Mouse (Mus musculus) limb, embryonic 15.5 days (tissue): Measurements from ENCODE around the gene Adam11. TPM values are rescaled to one million over a fixed set of nuclear protein-coding genes. Genes with fewer than 3 reads are reported as not detected.
A peak's percentile ranks its signal among the peaks of the same experiment; 100 is the strongest.

Experiments used
- ATAC-seq: fragments of 200-750 bp; cut with Nextera tagmentation; 2 replicates; pipeline ENCODE4 v1.8.0; 2017; ENCODE audit warnings: low read depth, moderate TSS enrichment; ENCODE audit not compliant: insufficient number of reproducible peaks, low FRiP score, low TSS enrichment
- H3K27ac ChIP-seq: fragments of 300-500 bp; sonication (generic); 2 replicates; pipeline ENCODE4 v1.5.1; 2015; ENCODE audit warnings: moderate library complexity, mild to moderate bottlenecking, inconsistent platforms
- H3K27me3 ChIP-seq: fragments of 300-500 bp; sonication (generic); 2 replicates; pipeline ENCODE4 v1.6.1; 2015; ENCODE audit warnings: inconsistent platforms
- H3K36me3 ChIP-seq: fragments of 300-500 bp; sonication (generic); 2 replicates; pipeline ENCODE4 v1.6.1; 2015; ENCODE audit warnings: inconsistent platforms
- H3K4me1 ChIP-seq: fragments of 300-500 bp; sonication (generic); 2 replicates; pipeline ENCODE4 v1.6.1; 2015; ENCODE audit warnings: inconsistent platforms
- H3K4me2 ChIP-seq: fragments of 300-500 bp; sonication (generic); 2 replicates; pipeline ENCODE4 v1.6.1; 2015; ENCODE audit warnings: mild to moderate bottlenecking, inconsistent platforms
- H3K4me3 ChIP-seq: fragments of 300-500 bp; sonication (generic); 2 replicates; pipeline ENCODE4 v1.5.1; 2015; ENCODE audit warnings: mild to moderate bottlenecking, inconsistent platforms
- H3K9ac ChIP-seq: fragments of 300-500 bp; sonication (generic); 2 replicates; pipeline ENCODE4 v1.6.1; 2015; ENCODE audit warnings: inconsistent platforms
- H3K9me3 ChIP-seq: fragments of 300-500 bp; sonication (generic); 2 replicates; pipeline ENCODE4 v1.6.1; 2016; ENCODE audit warnings: inconsistent platforms
- WGBS: fragments of 180-500 bp; shearing (Covaris S2); methylation state at CpG from one replicate; pipeline ENCODE4 v1.1.7; 2015; 5-methylcytosine and 5-hydroxymethylcytosine counted together
- polyA plus RNA-seq: library from polyadenylated mRNA; unstranded; fragments of >200 nt; fragmentation: Nextera tagmentation; extraction: Ambion mirVana; gene quantifications from 2 replicates; pipeline ENCODE4 v1.2.1, GENCODE M21; 2015

Adam11 gene
- polyA plus RNA-seq, 1 experiment from 2014 or later, result 5.1 TPM

DNA sequence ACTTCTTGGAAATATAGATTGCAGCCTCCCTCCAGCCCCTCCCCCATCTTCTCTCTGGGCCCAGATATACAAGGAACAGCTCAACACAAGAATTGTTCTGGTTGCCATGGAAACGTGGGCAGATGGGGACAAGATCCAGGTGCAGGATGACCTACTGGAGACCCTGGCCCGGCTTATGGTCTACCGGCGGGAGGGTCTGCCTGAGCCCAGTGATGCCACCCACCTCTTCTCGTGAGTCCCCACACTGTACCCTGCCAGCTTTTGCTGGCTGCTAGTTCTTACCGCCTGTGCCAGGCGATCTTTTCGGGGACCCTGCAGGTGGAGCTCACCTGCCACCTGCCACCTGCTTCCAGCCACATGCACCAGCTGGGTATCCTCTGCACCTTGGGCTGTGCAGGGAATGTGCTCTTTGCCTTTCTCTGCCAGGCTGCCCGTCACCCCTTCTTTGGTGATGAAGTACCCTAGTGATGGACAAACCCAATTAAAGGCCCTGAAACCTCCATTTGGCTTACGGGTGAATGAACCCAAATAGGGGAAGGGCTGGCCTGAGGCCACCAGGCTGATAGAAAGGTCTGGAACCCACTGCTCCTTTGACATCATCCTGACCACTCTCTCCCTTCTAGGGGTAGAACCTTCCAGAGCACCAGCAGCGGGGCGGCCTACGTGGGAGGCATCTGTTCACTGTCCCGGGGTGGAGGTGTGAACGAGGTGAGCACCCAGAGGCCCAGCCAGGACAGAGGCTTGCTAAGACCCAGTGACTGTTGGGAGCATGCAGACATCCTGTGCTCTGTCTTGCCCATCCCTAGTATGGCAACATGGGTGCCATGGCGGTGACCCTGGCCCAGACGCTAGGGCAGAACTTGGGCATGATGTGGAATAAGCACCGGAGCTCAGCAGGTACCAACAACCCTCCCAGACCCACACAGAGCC, 11.8 kb downstream of the Adam11 start:
- Histone ChIP-seq H3K4me1 (peaks cover 50% of the 10 kb centered on the region), H3K27ac (no peak overlapping the region), H3K9ac (no peak overlapping the region), H3K4me3 (no peak overlapping the region), H3K27me3 (no peaks in the 10 kb centered on the region), H3K4me2 (no peak overlapping the region), H3K36me3 (peaks cover 7% of the 10 kb centered on the region), H3K9me3 (no peaks in the 10 kb centered on the region)
- ATAC-seq, result no peak
- 70% methylated on average over 18 of the region's 18 CpGs for WGBS

DNA sequence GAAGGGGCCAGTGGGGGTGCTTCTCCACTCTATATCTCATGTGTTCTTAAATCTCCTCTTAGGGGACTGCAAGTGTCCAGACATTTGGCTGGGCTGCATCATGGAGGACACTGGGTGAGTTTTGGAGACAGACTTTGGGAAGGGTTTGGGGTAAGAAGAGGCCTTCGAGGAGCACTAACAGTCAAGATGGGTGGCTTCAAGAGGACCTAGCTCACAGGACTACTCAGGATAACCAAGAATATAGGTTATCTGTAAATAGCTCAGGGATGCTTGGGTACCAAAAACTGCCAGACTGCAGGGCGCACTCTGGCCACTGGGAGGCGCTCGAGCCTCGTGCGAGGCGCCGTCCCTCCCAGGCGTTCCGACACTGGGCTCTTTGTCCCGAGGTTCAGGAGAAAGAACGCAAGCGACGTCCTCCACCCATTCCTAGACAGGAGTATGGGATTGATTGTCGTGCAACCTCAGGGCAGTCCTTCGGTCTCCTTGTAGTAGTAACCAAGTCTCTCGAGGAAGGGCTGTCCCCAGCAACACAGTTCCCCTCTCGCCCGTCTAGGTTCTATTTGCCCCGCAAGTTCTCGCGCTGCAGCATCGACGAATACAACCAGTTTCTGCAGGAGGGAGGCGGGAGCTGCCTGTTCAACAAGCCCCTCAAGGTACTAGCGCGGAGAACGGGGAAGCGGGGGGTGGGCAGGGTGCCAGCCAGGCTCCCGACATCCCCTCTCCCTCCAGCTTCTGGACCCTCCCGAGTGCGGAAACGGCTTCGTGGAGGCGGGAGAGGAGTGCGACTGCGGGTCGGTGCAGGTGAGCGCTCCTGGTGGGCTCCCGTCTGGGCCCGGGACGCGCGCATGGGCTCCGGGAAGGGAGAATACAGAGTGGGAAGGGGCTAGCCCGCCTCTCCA, 12.7 kb downstream of the Adam11 start:
- H3K36me3 ChIP-seq, result peaks cover 7% of the 10 kb centered on the region
- H3K9me3 ChIP-seq, result no peaks in the 10 kb centered on the region
- under 1% methylated on average over 44 of the region's 46 CpGs for WGBS
- no peaks in the 10 kb centered on the region for H3K27me3 ChIP-seq
- peak overlapping the region; percentile 68 for H3K4me3 ChIP-seq
- H3K4me1 ChIP-seq, result peaks cover 59% of the 10 kb centered on the region
- H3K27ac ChIP-seq, result peak overlapping the region; percentile 95
- 0 out of 2 replicates have a peak, but pooled peaks have one; percentile 8 for ATAC-seq
- peak overlapping the region; percentile 97 for H3K4me2 ChIP-seq
- H3K9ac ChIP-seq, result peak overlapping the region; percentile 64

GRCm38 (mm10) chr11:102774621-102775141, 13.4 kb downstream of the Adam11 start:
- Histone ChIP-seq H3K27ac (peak overlapping the region; percentile 95), H3K27me3 (no peaks in the 10 kb centered on the region), H3K9me3 (no peaks in the 10 kb centered on the region), H3K9ac (peak overlapping the region; percentile 64), H3K4me3 (peak overlapping the region; percentile 68), H3K36me3 (peaks cover 7% of the 10 kb centered on the region), H3K4me1 (peaks cover 65% of the 10 kb centered on the region), H3K4me2 (peak overlapping the region; percentile 97)
- 1% methylated on average over 25 of the region's 25 CpGs for WGBS
- peak; percentile 87 for ATAC-seq

GRCm38 (mm10) chr11:102777598-102777997, 16.4 kb downstream of the Adam11 start:
- H3K9me3 ChIP-seq, result no peaks in the 10 kb centered on the region
- H3K9ac ChIP-seq, result peak overlapping the region; percentile 18; the same call in 1 of the 2 replicates
- no peak for ATAC-seq
- WGBS, result 40% methylated on average over 21 of the region's 21 CpGs
- peak overlapping the region; percentile 42 for H3K4me2 ChIP-seq
- peak overlapping the region; percentile 27; the same call in 1 of the 2 replicates for H3K27ac ChIP-seq
- H3K27me3 ChIP-seq, result 0 out of 2 replicates have a peak, but pooled peaks cover 6% of the 10 kb centered on the region
- peak overlapping the region; percentile 30 for H3K4me3 ChIP-seq
- H3K4me1 ChIP-seq, result peaks cover 56% of the 10 kb centered on the region
- peaks cover 7% of the 10 kb centered on the region for H3K36me3 ChIP-seq

- H3K4me1 ChIP-seq, result peaks cover 56% of the 10 kb centered on the region
- no peak overlapping the region for H3K9ac ChIP-seq
- H3K27me3 ChIP-seq, result 0 out of 2 replicates have a peak, but pooled peaks cover 6% of the 10 kb centered on the region
- H3K36me3 ChIP-seq, result peaks cover 7% of the 10 kb centered on the region
- peak overlapping the region; percentile 27; the same call in 1 of the 2 replicates for H3K27ac ChIP-seq
- ATAC-seq, result no peak
- no peaks in the 10 kb centered on the region for H3K9me3 ChIP-seq
- H3K4me2 ChIP-seq, result peak overlapping the region; percentile 42
- H3K4me3 ChIP-seq, result peak overlapping the region; percentile 30
- WGBS, result 26% methylated on average over 14 of the region's 14 CpGs
These were observed 16.9 kb downstream of the Adam11 start for GRCm38 (mm10) chr11:102778165-102778564.

DNA sequence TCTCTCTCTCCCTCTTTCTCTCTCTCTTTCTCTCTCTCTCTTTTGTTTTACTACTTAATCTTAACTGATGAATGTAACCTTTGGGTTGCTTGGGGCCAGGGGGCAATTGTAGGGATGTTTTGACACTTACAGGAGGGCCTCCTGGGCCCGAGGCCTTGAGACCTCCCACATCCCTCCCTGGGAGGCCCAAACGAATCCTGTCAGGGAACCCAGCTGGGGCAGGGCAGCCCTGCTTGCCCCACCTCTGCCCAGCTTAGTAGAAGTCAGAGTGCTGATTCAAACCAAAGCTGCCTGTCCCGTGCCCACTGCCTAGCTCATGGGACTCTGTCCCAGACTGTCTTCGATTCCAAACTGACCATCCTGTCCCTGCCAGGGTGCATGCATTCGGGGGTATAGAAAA, 17.4 kb downstream of the Adam11 start:
- Histone ChIP-seq H3K4me3 (no peak overlapping the region), H3K4me1 (peaks cover 56% of the 10 kb centered on the region), H3K9me3 (no peaks in the 10 kb centered on the region), H3K9ac (no peak overlapping the region), H3K36me3 (peaks cover 7% of the 10 kb centered on the region), H3K4me2 (no peak overlapping the region), H3K27ac (0 out of 2 replicates have a peak overlapping the region, but pooled peaks have one; percentile 1), H3K27me3 (0 out of 2 replicates have a peak, but pooled peaks cover 6% of the 10 kb centered on the region)
- 45% methylated on average over 5 of the region's 5 CpGs for WGBS
- ATAC-seq, result no peak

DNA sequence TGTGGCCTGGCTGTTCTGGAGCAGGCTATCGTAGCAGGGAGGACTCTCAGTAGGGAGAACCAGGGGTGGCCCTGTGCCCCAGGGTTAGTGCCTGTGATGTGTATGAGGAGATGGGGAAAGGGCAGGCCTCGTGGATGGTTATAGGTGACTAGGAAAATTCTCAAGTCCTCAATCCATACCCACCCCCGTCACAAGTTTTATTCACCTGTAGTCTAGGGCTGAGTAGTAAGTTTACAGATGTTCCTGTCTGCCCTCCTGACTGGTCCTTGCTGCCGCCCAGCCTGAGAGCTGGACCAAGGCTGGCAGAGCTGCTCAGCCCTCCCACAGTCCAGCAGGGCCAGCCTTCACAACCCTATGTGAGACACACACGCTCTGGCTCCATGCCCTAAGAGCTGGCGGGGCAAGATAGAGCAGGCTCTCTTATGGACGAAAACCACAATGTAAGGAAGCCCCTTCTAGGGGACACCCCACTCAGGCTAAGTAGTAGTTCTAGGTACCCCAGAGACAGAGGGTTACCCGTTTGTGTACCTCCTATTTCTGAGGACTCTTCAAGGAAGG, 17.9 kb downstream of the Adam11 start:
- WGBS, result 82% methylated on average over 8 of the region's 8 CpGs
- Histone ChIP-seq H3K27me3 (0 out of 2 replicates have a peak, but pooled peaks cover 6% of the 10 kb centered on the region), H3K4me3 (no peak overlapping the region), H3K4me2 (no peak overlapping the region), H3K9ac (no peak overlapping the region; the same call in 1 of the 2 replicates), H3K27ac (0 out of 2 replicates have a peak overlapping the region, but pooled peaks have one; percentile 1), H3K9me3 (no peaks in the 10 kb centered on the region), H3K36me3 (peaks cover 7% of the 10 kb centered on the region), H3K4me1 (peaks cover 53% of the 10 kb centered on the region)
- no peak for ATAC-seq

GRCm38 (mm10) chr11:102779824-102780223, 18.6 kb downstream of the Adam11 start:
- Histone ChIP-seq H3K36me3 (peaks cover 7% of the 10 kb centered on the region), H3K4me2 (no peak overlapping the region), H3K27ac (no peak overlapping the region), H3K4me3 (no peak overlapping the region), H3K9ac (no peak overlapping the region), H3K27me3 (0 out of 2 replicates have a peak, but pooled peaks cover 6% of the 10 kb centered on the region), H3K4me1 (peaks cover 48% of the 10 kb centered on the region), H3K9me3 (no peaks in the 10 kb centered on the region)
- WGBS, result 68% methylated on average over 7 of the region's 7 CpGs
- ATAC-seq, result no peak

- no peak overlapping the region for H3K27ac ChIP-seq
- no peaks in the 10 kb centered on the region for H3K9me3 ChIP-seq
- no peak for ATAC-seq
- H3K4me3 ChIP-seq, result no peak overlapping the region
- 40% methylated on average over 11 of the region's 11 CpGs for WGBS
- H3K4me2 ChIP-seq, result no peak overlapping the region
- H3K36me3 ChIP-seq, result peaks cover 7% of the 10 kb centered on the region
- 0 out of 2 replicates have a peak, but pooled peaks cover 6% of the 10 kb centered on the region for H3K27me3 ChIP-seq
- peaks cover 42% of the 10 kb centered on the region for H3K4me1 ChIP-seq
- no peak overlapping the region for H3K9ac ChIP-seq
These were observed 19.2 kb downstream of the Adam11 start for GRCm38 (mm10) chr11:102780271-102780985.

DNA sequence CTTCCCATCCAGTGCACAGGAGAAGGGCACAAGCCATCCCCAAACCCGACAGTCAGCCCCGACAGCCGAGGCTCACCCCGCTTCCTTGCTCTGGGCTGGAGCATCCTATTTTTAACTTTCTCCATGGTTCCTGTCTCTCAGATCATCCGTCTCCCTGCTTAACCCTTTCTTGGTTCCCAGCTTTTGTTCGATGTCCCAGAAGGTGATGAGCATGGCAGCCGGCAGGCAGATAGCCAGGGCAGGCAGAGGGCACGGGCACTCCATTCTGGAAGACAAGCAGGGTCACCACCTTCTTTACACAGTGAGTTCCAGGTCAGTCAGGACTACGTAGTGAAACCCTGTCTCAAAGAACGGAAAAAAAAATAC, 19.7 kb downstream of the Adam11 start:
- 72% methylated on average over 10 of the region's 10 CpGs for WGBS
- no peak for ATAC-seq
- H3K36me3 ChIP-seq, result peaks cover 7% of the 10 kb centered on the region

More for the DNA sequence above, 19.7 kb downstream of the Adam11 start:
- H3K4me2 ChIP-seq, result no peak overlapping the region
- H3K27ac ChIP-seq, result no peak overlapping the region
- no peak overlapping the region for H3K4me3 ChIP-seq
- H3K27me3 ChIP-seq, result 0 out of 2 replicates have a peak, but pooled peaks cover 6% of the 10 kb centered on the region
- H3K4me1 ChIP-seq, result peaks cover 37% of the 10 kb centered on the region
- no peak overlapping the region for H3K9ac ChIP-seq
- H3K9me3 ChIP-seq, result no peaks in the 10 kb centered on the region
